Mouse (Mus musculus): ENCODE data around the gene Atp11b. TPM values are rescaled to one million over a fixed set of nuclear protein-coding genes. Genes with fewer than 3 reads are reported as not detected.

The Atp11b gene
- total and polyA plus RNA-seq, 3 experiments = 28.3 to 207 (median 121) TPM

GRCm38 (mm10) chr3:35762735-35763134 is 8.8 kb downstream of the Atp11b start:
- ATAC-seq (ENCODE audit: extremely low read depth, insufficient number of reproducible peaks, low FRiP score, poor library complexity, severe bottlenecking) = no peak
- no peaks in the 10 kb centered on the region for H3K27me3 ChIP-seq (ENCODE audit: insufficient read depth, low read length)
- H3K9me3 ChIP-seq (replicated peaks) = no peaks in the 10 kb centered on the region
- DNase-seq (ENCODE audit: low spot score) = no peak
- peaks cover 39% of the 10 kb centered on the region for H3K4me1 ChIP-seq (ENCODE audit: insufficient read depth, low read depth, low read length)
- no peak overlapping the region for H3K4me3 ChIP-seq (ENCODE audit: low read depth, low read length)
- H3K36me3 ChIP-seq (replicated peaks) = peaks cover 21% of the 10 kb centered on the region
- TF ChIP-seq POLR2AphosphoS5 (IDR thresholded peaks at IDR 0.05; ENCODE audit: insufficient replicate concordance, low read depth, low read length) (no peak), GATA2 (IDR thresholded peaks at IDR 0.05; ENCODE audit: borderline replicate concordance, low read depth, low read length) (no peak), CTCF (IDR thresholded peaks at IDR 0.05; ENCODE audit: low read depth, low read length) (no peak), TAL1 (conservative IDR thresholded peaks at IDR 0.05; ENCODE audit: low read depth, low read length) (no peak), GATA1 (IDR thresholded peaks at IDR 0.05; ENCODE audit: borderline replicate concordance, low read length) (no peak)

- Histone ChIP-seq H3K4me3 (ENCODE audit: low read depth, low read length) (no peak overlapping the region), H3K9me3 (replicated peaks) (no peaks in the 10 kb centered on the region), H3K27me3 (ENCODE audit: insufficient read depth, low read length) (no peaks in the 10 kb centered on the region), H3K4me1 (ENCODE audit: insufficient read depth, low read depth, low read length) (peaks cover 27% of the 10 kb centered on the region), H3K36me3 (replicated peaks) (peaks cover 15% of the 10 kb centered on the region)
- TF ChIP-seq POLR2AphosphoS5 (IDR thresholded peaks at IDR 0.05; ENCODE audit: insufficient replicate concordance, low read depth, low read length) (no peak), GATA1 (IDR thresholded peaks at IDR 0.05; ENCODE audit: borderline replicate concordance, low read length) (no peak), TAL1 (conservative IDR thresholded peaks at IDR 0.05; ENCODE audit: low read depth, low read length) (no peak), GATA2 (IDR thresholded peaks at IDR 0.05; ENCODE audit: borderline replicate concordance, low read depth, low read length) (no peak), CTCF (IDR thresholded peaks at IDR 0.05; ENCODE audit: low read depth, low read length) (no peak)
- DNase-seq (ENCODE audit: low spot score) = no peak
- ATAC-seq (ENCODE audit: extremely low read depth, insufficient number of reproducible peaks, low FRiP score, poor library complexity, severe bottlenecking) = peak; percentile 60
Observed at GRCm38 (mm10) chr3:35764637-35765617, 11.0 kb downstream of the Atp11b start.

- Histone ChIP-seq H3K36me3 (replicated peaks) (peaks cover 28% of the 10 kb centered on the region), H3K4me1 (ENCODE audit: insufficient read depth, low read depth, low read length) (no peaks in the 10 kb centered on the region), H3K27me3 (ENCODE audit: insufficient read depth, low read length) (no peaks in the 10 kb centered on the region), H3K9me3 (replicated peaks) (no peaks in the 10 kb centered on the region), H3K4me3 (ENCODE audit: low read depth, low read length) (no peak overlapping the region)
- ATAC-seq (ENCODE audit: extremely low read depth, insufficient number of reproducible peaks, low FRiP score, poor library complexity, severe bottlenecking) = no peak
- DNase-seq (ENCODE audit: low spot score) = no peak
- TF ChIP-seq GATA1 (IDR thresholded peaks at IDR 0.05; ENCODE audit: borderline replicate concordance, low read length) (no peak), POLR2AphosphoS5 (IDR thresholded peaks at IDR 0.05; ENCODE audit: insufficient replicate concordance, low read depth, low read length) (no peak), GATA2 (IDR thresholded peaks at IDR 0.05; ENCODE audit: borderline replicate concordance, low read depth, low read length) (no peak), TAL1 (conservative IDR thresholded peaks at IDR 0.05; ENCODE audit: low read depth, low read length) (no peak), CTCF (IDR thresholded peaks at IDR 0.05; ENCODE audit: low read depth, low read length) (no peak)
Observed at GRCm38 (mm10) chr3:35779748-35780147, 25.8 kb downstream of the Atp11b start.

GRCm38 (mm10) chr3:35802040-35802439 is 48.1 kb downstream of the Atp11b start:
- no peak for DNase-seq (ENCODE audit: low spot score)
- ATAC-seq (ENCODE audit: extremely low read depth, insufficient number of reproducible peaks, low FRiP score, poor library complexity, severe bottlenecking) = no peak
- no peaks in the 10 kb centered on the region for H3K27me3 ChIP-seq (ENCODE audit: insufficient read depth, low read length)
- H3K9me3 ChIP-seq (replicated peaks) = no peaks in the 10 kb centered on the region
- H3K4me1 ChIP-seq (ENCODE audit: insufficient read depth, low read depth, low read length) = no peaks in the 10 kb centered on the region
- no peak overlapping the region for H3K4me3 ChIP-seq (ENCODE audit: low read depth, low read length)
- H3K36me3 ChIP-seq (replicated peaks) = peaks cover 63% of the 10 kb centered on the region
- TF ChIP-seq POLR2AphosphoS5 (IDR thresholded peaks at IDR 0.05; ENCODE audit: insufficient replicate concordance, low read depth, low read length) (no peak), TAL1 (conservative IDR thresholded peaks at IDR 0.05; ENCODE audit: low read depth, low read length) (no peak), GATA1 (IDR thresholded peaks at IDR 0.05; ENCODE audit: borderline replicate concordance, low read length) (no peak), CTCF (IDR thresholded peaks at IDR 0.05; ENCODE audit: low read depth, low read length) (no peak), GATA2 (IDR thresholded peaks at IDR 0.05; ENCODE audit: borderline replicate concordance, low read depth, low read length) (no peak)

GRCm38 (mm10) chr3:35819887-35820286 is 66.0 kb downstream of the Atp11b start:
- H3K4me1 ChIP-seq (ENCODE audit: insufficient read depth, low read depth, low read length) = no peaks in the 10 kb centered on the region
- H3K27me3 ChIP-seq (ENCODE audit: insufficient read depth, low read length) = no peaks in the 10 kb centered on the region
- H3K4me3 ChIP-seq (ENCODE audit: low read depth, low read length) = no peak overlapping the region
- DNase-seq (ENCODE audit: low spot score) (no peak), ATAC-seq (ENCODE audit: extremely low read depth, insufficient number of reproducible peaks, low FRiP score, poor library complexity, severe bottlenecking) (no peak)
- H3K36me3 ChIP-seq (replicated peaks) = peaks cover 56% of the 10 kb centered on the region
- H3K9me3 ChIP-seq (replicated peaks) = no peaks in the 10 kb centered on the region
- TF ChIP-seq TAL1 (conservative IDR thresholded peaks at IDR 0.05; ENCODE audit: low read depth, low read length) (no peak), POLR2AphosphoS5 (IDR thresholded peaks at IDR 0.05; ENCODE audit: insufficient replicate concordance, low read depth, low read length) (no peak), GATA2 (IDR thresholded peaks at IDR 0.05; ENCODE audit: borderline replicate concordance, low read depth, low read length) (no peak), CTCF (IDR thresholded peaks at IDR 0.05; ENCODE audit: low read depth, low read length) (no peak), GATA1 (IDR thresholded peaks at IDR 0.05; ENCODE audit: borderline replicate concordance, low read length) (no peak)

- Histone ChIP-seq H3K4me3 (ENCODE audit: low read depth, low read length) (no peak overlapping the region), H3K27me3 (ENCODE audit: insufficient read depth, low read length) (no peaks in the 10 kb centered on the region), H3K9me3 (replicated peaks) (no peaks in the 10 kb centered on the region), H3K36me3 (replicated peaks) (peaks cover 69% of the 10 kb centered on the region), H3K4me1 (ENCODE audit: insufficient read depth, low read depth, low read length) (no peaks in the 10 kb centered on the region)
- ATAC-seq (ENCODE audit: extremely low read depth, insufficient number of reproducible peaks, low FRiP score, poor library complexity, severe bottlenecking) = no peak
- TF ChIP-seq CTCF (IDR thresholded peaks at IDR 0.05; ENCODE audit: low read depth, low read length) = no peak
- no peak for TF ChIP-seq GATA1 (IDR thresholded peaks at IDR 0.05; ENCODE audit: borderline replicate concordance, low read length)
- no peak for TF ChIP-seq GATA2 (IDR thresholded peaks at IDR 0.05; ENCODE audit: borderline replicate concordance, low read depth, low read length)
- TF ChIP-seq POLR2AphosphoS5 (IDR thresholded peaks at IDR 0.05; ENCODE audit: insufficient replicate concordance, low read depth, low read length) = no peak
- no peak for TF ChIP-seq TAL1 (conservative IDR thresholded peaks at IDR 0.05; ENCODE audit: low read depth, low read length)
- DNase-seq (ENCODE audit: low spot score) = no peak
Observed at GRCm38 (mm10) chr3:35822036-35822435, 68.1 kb downstream of the Atp11b start.

Data from G1E (cell line).